Comparison of ENCODE assay signal across 26 mouse cellular contexts in genomic region chr1:131745391-131745790, GRCm38 (mm10). TPM values are rescaled to one million over a fixed set of nuclear protein-coding genes. Genes with fewer than 3 reads are reported as not detected.
DNase-seq lines count a peak whose midpoint lies in the region; ATAC-seq and TF ChIP-seq lines count a peak whose summit lies in the region.
"Had no signal": no experiment of that assay in that cellular context is flagged by ENCODE, and none has a peak within 500 bp of the region (broad histone marks: within the 10 kb centered on the region; RNA-seq: fewer than 3 reads in every experiment).

No protein-coding gene starts in this region.

- no peaks in the 10 kb centered on the region for H3K36me3 ChIP-seq in ES-Bruce4 (ENCODE audit: control insufficient read depth, insufficient read depth, low read length, poor library complexity, severe bottlenecking)
- H3K36me3 ChIP-seq in stomach, embryonic 16.5 days (ENCODE audit: control insufficient read depth, insufficient read depth, low read length) = no peaks in the 10 kb centered on the region
- H3K36me3 ChIP-seq: embryonic facial prominence, embryonic 10.5 days; heart, embryonic 15.5 days had no signal

- no peak for TF ChIP-seq CTCF in lung, adult 2 months (IDR thresholded peaks at IDR 0.05; ENCODE audit: insufficient read depth, low read length)
- TF ChIP-seq CTCF in ES-Bruce4 (IDR thresholded peaks at IDR 0.05; ENCODE audit: low read depth, low read length) = no peak

- 67% methylated on average over 5 of the region's 5 CpGs for WGBS in lung, adult 2 months
- WGBS in stomach, embryonic 16.5 days = 66% methylated on average over 5 of the region's 5 CpGs

- ATAC-seq in stomach, embryonic 16.5 days (ENCODE audit: insufficient read depth, low FRiP score) = no peak
- ATAC-seq: activated CD4-positive, CD25-positive, alpha-beta regulatory T cell, adult 4 months; CD4-positive, CD25-positive, alpha-beta regulatory T cell, adult 4 months; forebrain, embryonic 13.5 days; forebrain, postnatal 0 days had no signal

- no peak overlapping the region for H3K9ac ChIP-seq in ES-Bruce4 (ENCODE audit: low read depth, poor library complexity, severe bottlenecking)
- H3K9ac ChIP-seq in stomach, embryonic 16.5 days (ENCODE audit: low read length) = peak overlapping the region; percentile 48; the same call in 1 of the 2 replicates
- H3K9ac ChIP-seq: forebrain, embryonic 13.5 days; forebrain, postnatal 0 days; heart, embryonic 15.5 days; hindbrain, embryonic 14.5 days had no signal

- TF ChIP-seq EP300 in ES-Bruce4 (IDR thresholded peaks at IDR 0.05; ENCODE audit: insufficient read depth, low read depth, low read length) = peak; percentile 89

- peaks cover 2% of the 10 kb centered on the region; the same call in 1 of the 2 replicates for H3K4me1 ChIP-seq in lung, adult 2 months (ENCODE audit: control insufficient read depth, insufficient read depth, low read length)
- H3K4me1 ChIP-seq in ES-Bruce4 (ENCODE audit: control insufficient read depth, insufficient read depth, low read length) = peaks cover 20% of the 10 kb centered on the region
- H3K4me1 ChIP-seq in stomach, embryonic 16.5 days (ENCODE audit: control insufficient read depth, insufficient read depth, low read length) = 0 out of 2 replicates have a peak, but pooled peaks cover 4% of the 10 kb centered on the region
- H3K4me1 ChIP-seq: forebrain, embryonic 13.5 days had no signal

- peak overlapping the region; percentile 46 for H3K4me2 ChIP-seq in stomach, embryonic 16.5 days (ENCODE audit: low read depth, low read length)
- H3K4me2 ChIP-seq: forebrain, embryonic 13.5 days; heart, embryonic 11.5 days; heart, embryonic 15.5 days; hindbrain, embryonic 14.5 days had no signal

- H3K4me3 ChIP-seq in lung, adult 2 months (replicated peaks; ENCODE audit: extremely low read depth, low read depth, low read length) = peak overlapping the region; percentile 26
- H3K4me3 ChIP-seq in ES-Bruce4 (ENCODE audit: low read depth, low read length) = no peak overlapping the region
- H3K4me3 ChIP-seq in stomach, embryonic 16.5 days (replicated peaks; ENCODE audit: low read length) = peak overlapping the region; percentile 11
- H3K4me3 ChIP-seq: embryonic facial prominence, embryonic 10.5 days; forebrain, embryonic 13.5 days; heart, adult 2 months; heart, embryonic 15.5 days had no signal

- H3K9me3 ChIP-seq in ES-Bruce4 (replicated peaks; ENCODE audit: control insufficient read depth, insufficient read depth, low read length, poor library complexity, severe bottlenecking) = no peaks in the 10 kb centered on the region
- H3K9me3 ChIP-seq in stomach, embryonic 16.5 days (replicated peaks; ENCODE audit: control insufficient read depth, low read length) = no peaks in the 10 kb centered on the region
- H3K9me3 ChIP-seq: embryonic facial prominence, embryonic 10.5 days; forebrain, embryonic 13.5 days; heart, embryonic 15.5 days had no signal

- H3K27ac ChIP-seq in ES-Bruce4 (ENCODE audit: insufficient read depth, low read length) = peak overlapping the region; percentile 23; the same call in 1 of the 2 replicates
- no peak overlapping the region for H3K27ac ChIP-seq in stomach, embryonic 16.5 days (ENCODE audit: low read length)
- H3K27ac ChIP-seq: embryonic facial prominence, embryonic 10.5 days; forebrain, embryonic 13.5 days; heart, adult 2 months; hindbrain, embryonic 14.5 days had no signal

- no peak for TF ChIP-seq POLR2A in lung, adult 2 months (IDR thresholded peaks at IDR 0.05; ENCODE audit: borderline replicate concordance, extremely low read depth, low read depth, low read length)
- TF ChIP-seq POLR2A in ES-Bruce4 (IDR thresholded peaks at IDR 0.05; ENCODE audit: insufficient read depth, low read length) = no peak

- H3K27me3 ChIP-seq in ES-Bruce4 (ENCODE audit: control insufficient read depth, insufficient read depth, low read length, poor library complexity, severe bottlenecking) = no peaks in the 10 kb centered on the region
- H3K27me3 ChIP-seq in stomach, embryonic 16.5 days (ENCODE audit: control insufficient read depth, insufficient read depth, low read length) = no peaks in the 10 kb centered on the region
- H3K27me3 ChIP-seq: forebrain, embryonic 13.5 days had no signal

- no peak for DNase-seq in lung, adult 2 months
- no peak for DNase-seq in lung, postnatal 36 days
- peak; percentile 22 for DNase-seq in WW6 (ENCODE audit: low read depth, low spot score)
- no peak for DNase-seq in adrenal gland, adult 2 months
- no peak for DNase-seq in spleen, postnatal 4 days (ENCODE audit: low spot score in 2 of 2)
- DNase-seq: adrenal gland, postnatal 25 days; B cell, adult 2 months; cerebellum, adult 18-20 months; cerebellum, adult 9-11 months; cerebellum, postnatal 36 days; forebrain, postnatal 0 days; gastrocnemius, postnatal 14 days; heart, adult 2 months; heart, postnatal 14 days had no signal

RNA-seq across cellular contexts. Expression of gene Slc26a9, which starts 1.6 kb away (rescaled TPM):
- polyA plus RNA-seq in lung, adult 2 months (2012; rRNA removed) = 25.6 and 38.8 TPM in 2 replicates
- not detected in 2 replicates for polyA plus RNA-seq in ES-Bruce4 (2011; ENCODE audit: insufficient read depth, insufficient read length, low read depth, missing spikeins)
- polyA plus RNA-seq in stomach, embryonic 16.5 days (2015; fragmentation: Nextera tagmentation; extraction: Ambion mirVana) = 9.7 and 13.2 TPM in 2 replicates
- total RNA-seq in adrenal gland, adult 2 months (2021) = under 1 TPM in 1 of 2 experiments, not detected in 1; 0.12 TPM
- polyA plus RNA-seq in adrenal gland, adult 2 months (2012; rRNA removed) = 0.15 and 0.18 TPM in 2 replicates
- total RNA-seq: adrenal gland, adult 18-20 months; gastrocnemius, adult 18-20 months; gastrocnemius, postnatal 14 days; heart, adult 2 months; heart, postnatal 14 days; hematopoietic stem cell, adult 5-6 weeks had no signal
- polyA plus RNA-seq: activated CD4-positive, CD25-positive, alpha-beta regulatory T cell, adult 4 months; CD4-positive, CD25-positive, alpha-beta regulatory T cell, adult 4 months; embryonic facial prominence, embryonic 10.5 days; heart, embryonic 11.5 days had no signal

RNA-seq across cellular contexts. Expression of gene Pm20d1, which starts 51.8 kb away (rescaled TPM):
- 1.8 and 2.6 TPM in 2 replicates for polyA plus RNA-seq in lung, adult 2 months (2012; rRNA removed)
- polyA plus RNA-seq in ES-Bruce4 (2011; ENCODE audit: insufficient read depth, insufficient read length, low read depth, missing spikeins) = 6.8 and 9.0 TPM in 2 replicates
- 2.7 and 3.1 TPM in 2 replicates for polyA plus RNA-seq in stomach, embryonic 16.5 days (2015; fragmentation: Nextera tagmentation; extraction: Ambion mirVana)
- 10 to 100 TPM in 1 of 2 experiments, 1 to 10 TPM in 1; 6.6 to 20.6 TPM for total RNA-seq in adrenal gland, adult 2 months (2021)
- polyA plus RNA-seq in adrenal gland, adult 2 months (2012; rRNA removed) = 4.2 and 5.7 TPM in 2 replicates
- total RNA-seq: hematopoietic stem cell, adult 5-6 weeks had no signal
- polyA plus RNA-seq: activated CD4-positive, CD25-positive, alpha-beta regulatory T cell, adult 4 months had no signal

RNA-seq across cellular contexts. Expression of gene Rab7b, which starts 56.9 kb away (rescaled TPM):
- polyA plus RNA-seq in lung, adult 2 months (2012; rRNA removed) = 7.4 and 8.4 TPM in 2 replicates
- polyA plus RNA-seq in ES-Bruce4 (2011; ENCODE audit: insufficient read depth, insufficient read length, low read depth, missing spikeins) = 3.1 and 4.4 TPM in 2 replicates
- polyA plus RNA-seq in stomach, embryonic 16.5 days (2015; fragmentation: Nextera tagmentation; extraction: Ambion mirVana) = 12.5 and 16.8 TPM in 2 replicates
- 10 to 100 TPM in 1 of 2 experiments, 1 to 10 TPM in 1; 3.7 to 13.4 TPM for total RNA-seq in adrenal gland, adult 2 months (2021)
- polyA plus RNA-seq in adrenal gland, adult 2 months (2012; rRNA removed) = 2.8 and 2.9 TPM in 2 replicates
- polyA plus RNA-seq: activated CD4-positive, CD25-positive, alpha-beta regulatory T cell, adult 4 months had no signal
